Mouse (Mus musculus) spleen, adult 2 months (tissue): ENCODE measurements at regions not wholly inside any gene's neighbourhood (a gene's known extent, or its start where the extent isn't known, plus 50 kb on each side); places are given as distances from the start of the nearest gene placed in this dataset.

Source experiments
- DNase-seq, 2 experiments: peaks; one replicate each; pipeline versions ENCODE4 v3.0.0 to v3.0.0-alpha.2; 2012 to 2021; ENCODE audit warnings: low spot score in 2 of 2, low read depth in 1 of 2
- H3K27ac ChIP-seq: fragments of 200-500 bp; 2 replicates; pipeline ENCODE4 v1.5.1; 2012; ENCODE audit warnings: low read length, inconsistent platforms; ENCODE audit not compliant: insufficient read depth
- H3K27me3 ChIP-seq: fragments of 200-500 bp; 2 replicates; pipeline ENCODE4 v1.6.1; 2012; ENCODE audit warnings: mild to moderate bottlenecking, moderate library complexity, low read length, inconsistent platforms; ENCODE audit not compliant: control insufficient read depth, insufficient read depth
- H3K36me3 ChIP-seq: fragments of 200-500 bp; 2 replicates; pipeline ENCODE4 v1.6.1; 2012; ENCODE audit warnings: mild to moderate bottlenecking, low read length, inconsistent platforms; ENCODE audit not compliant: control insufficient read depth, insufficient read depth
- H3K4me1 ChIP-seq: fragments of 200-500 bp; 2 replicates; pipeline ENCODE4 v1.6.1; 2011; ENCODE audit warnings: inconsistent platforms; ENCODE audit not compliant: control insufficient read depth, insufficient read depth, insufficient read length
- H3K4me3 ChIP-seq: fragments of 200-500 bp; 2 replicates; pipeline ENCODE4 v1.5.1; 2011; ENCODE audit warnings: mild to moderate bottlenecking, inconsistent platforms; ENCODE audit not compliant: insufficient read depth, insufficient read length; ENCODE audit errors: extremely low read depth
- CTCF ChIP-seq: fragments of 200-500 bp; IDR thresholded peaks from 2 replicates; pipeline ENCODE4 v1.5.1; 2011; ENCODE audit warnings: mild to moderate bottlenecking, inconsistent platforms; ENCODE audit not compliant: insufficient read depth, insufficient read length, insufficient replicate concordance; ENCODE audit errors: extremely low read depth
- POLR2A ChIP-seq: fragments of 200-500 bp; IDR thresholded peaks from 2 replicates; pipeline ENCODE4 v1.6.1; 2011; ENCODE audit warnings: low read depth, low read length, inconsistent platforms
- WGBS: fragments of 180-500 bp; shearing (Covaris S2); methylation state at CpG from one replicate; pipeline ENCODE4 v1.1.7; 2018; 5-methylcytosine and 5-hydroxymethylcytosine counted together

- H3K27me3 ChIP-seq = no peaks in the 10 kb centered on the region
- no peaks in the 10 kb centered on the region for H3K36me3 ChIP-seq
- H3K27ac ChIP-seq = no peak overlapping the region
- no peak for TF ChIP-seq POLR2A
- no peak for TF ChIP-seq CTCF
- DNase-seq = no peak
- H3K4me3 ChIP-seq = no peak overlapping the region
- 23% methylated on average over 1 of the region's 1 CpGs for WGBS
- no peaks in the 10 kb centered on the region for H3K4me1 ChIP-seq
These were observed 344.6 kb upstream of the 1700056E22Rik start for GRCm38 (mm10) chr1:184378665-184379064.

GRCm38 (mm10) chr1:184365026-184365425 is 330.9 kb upstream of the 1700056E22Rik start:
- H3K27me3 ChIP-seq = no peaks in the 10 kb centered on the region

DNA sequence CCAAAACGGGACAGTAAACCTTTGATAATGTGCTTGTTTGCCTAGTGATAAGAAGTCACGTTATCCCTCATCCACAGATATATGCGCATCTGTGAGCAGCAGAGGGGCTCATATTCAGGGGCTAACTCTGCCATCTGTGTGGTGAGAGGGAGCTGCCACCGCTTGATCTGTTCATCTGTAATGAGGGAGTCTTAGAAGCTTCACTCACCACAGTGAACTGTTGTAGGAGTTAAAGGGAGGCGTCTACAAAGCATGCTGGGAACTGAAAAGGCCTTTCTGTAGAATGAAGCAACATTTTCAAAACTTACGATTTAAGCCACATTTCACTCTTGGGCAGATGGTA is 324.1 kb upstream of the 1700056E22Rik start:
- no peak overlapping the region for H3K27ac ChIP-seq

More at GRCm38 (mm10) chr1:184365026-184365425, 330.9 kb upstream of the 1700056E22Rik start:
- no peak for DNase-seq
- Histone ChIP-seq H3K4me1 (no peaks in the 10 kb centered on the region), H3K27ac (no peak overlapping the region), H3K36me3 (no peaks in the 10 kb centered on the region), H3K4me3 (no peak overlapping the region)
- TF ChIP-seq POLR2A (no peak), CTCF (no peak)

GRCm38 (mm10) chr1:184357474-184358225 is 323.5 kb upstream of the 1700056E22Rik start:
- Histone ChIP-seq H3K4me3 (no peak overlapping the region), H3K36me3 (no peaks in the 10 kb centered on the region), H3K4me1 (no peaks in the 10 kb centered on the region), H3K27ac (no peak overlapping the region), H3K27me3 (no peaks in the 10 kb centered on the region)
- no peak for DNase-seq
- 59% methylated on average over 4 of the region's 4 CpGs for WGBS
- TF ChIP-seq CTCF (no peak), POLR2A (no peak)

More for the DNA sequence above, 324.1 kb upstream of the 1700056E22Rik start:
- no peaks in the 10 kb centered on the region for H3K27me3 ChIP-seq
- no peaks in the 10 kb centered on the region for H3K4me1 ChIP-seq
- no peak overlapping the region for H3K4me3 ChIP-seq
- no peak for DNase-seq
- H3K36me3 ChIP-seq = no peaks in the 10 kb centered on the region
- 83% methylated on average over 6 of the region's 6 CpGs for WGBS
- TF ChIP-seq CTCF = no peak
- TF ChIP-seq POLR2A = no peak

DNA sequence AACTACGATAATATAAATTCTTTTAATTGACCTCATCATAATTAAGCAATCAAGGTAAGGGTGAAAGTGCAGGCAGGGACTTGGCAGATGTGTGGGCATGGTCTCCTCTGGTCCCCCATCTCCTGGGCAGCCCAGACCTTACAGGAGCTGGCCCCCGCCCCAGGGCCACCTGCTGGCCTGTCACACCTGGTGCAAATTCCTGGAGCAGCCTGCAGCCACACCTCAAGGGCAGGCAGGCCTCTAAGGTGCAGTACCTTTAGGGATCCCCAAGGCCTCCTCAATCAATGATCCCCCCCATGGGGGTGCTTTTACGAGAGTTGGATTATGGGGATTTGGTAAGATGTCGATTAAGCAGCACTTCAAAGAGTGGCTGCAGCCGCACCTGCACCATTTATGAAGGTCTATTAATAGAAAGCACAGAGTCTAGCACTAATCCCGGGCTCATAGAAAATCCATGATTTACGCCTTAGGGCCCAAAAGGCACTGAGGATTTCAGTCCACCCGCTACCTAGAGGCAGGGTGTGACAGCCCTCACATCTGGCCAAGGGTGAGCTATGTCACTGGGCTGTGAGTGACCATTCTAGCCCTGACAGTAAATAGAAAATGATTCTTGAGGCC is 319.8 kb upstream of the 1700056E22Rik start:
- DNase-seq = no peak
- TF ChIP-seq POLR2A (no peak), CTCF (no peak)
- Histone ChIP-seq H3K27ac (no peak overlapping the region), H3K36me3 (no peaks in the 10 kb centered on the region), H3K27me3 (no peaks in the 10 kb centered on the region), H3K4me3 (no peak overlapping the region), H3K4me1 (no peaks in the 10 kb centered on the region)
- 89% methylated on average over 8 of the region's 8 CpGs for WGBS

- no peaks in the 10 kb centered on the region for H3K36me3 ChIP-seq
- no peak overlapping the region for H3K27ac ChIP-seq
- WGBS = 62% methylated on average over 5 of the region's 5 CpGs
- H3K4me1 ChIP-seq = no peaks in the 10 kb centered on the region
- H3K4me3 ChIP-seq = no peak overlapping the region
- TF ChIP-seq CTCF (no peak), POLR2A (no peak)
- no peak for DNase-seq
- H3K27me3 ChIP-seq = no peaks in the 10 kb centered on the region
These were observed 317.7 kb upstream of the 1700056E22Rik start for GRCm38 (mm10) chr1:184351760-184352159.

- 76% methylated on average over 2 of the region's 2 CpGs for WGBS
- Histone ChIP-seq H3K36me3 (no peaks in the 10 kb centered on the region), H3K4me3 (no peak overlapping the region), H3K27me3 (no peaks in the 10 kb centered on the region), H3K27ac (no peak overlapping the region), H3K4me1 (no peaks in the 10 kb centered on the region)
- TF ChIP-seq POLR2A (no peak), CTCF (no peak)
- no peak for DNase-seq
These were observed 310.7 kb upstream of the 1700056E22Rik start for GRCm38 (mm10) chr1:184344829-184345228.
